Mouse (Mus musculus) erythroblast, embryonic 14.5 days (primary cell): ENCODE data around the gene Hs6st1.

Experiments used
- GATA1 ChIP-seq: IDR thresholded peaks from 2 replicates; pipeline ENCODE4 v1.6.1; 2012; ENCODE audit warnings: low read length, inconsistent platforms, mixed read lengths
- TAL1 ChIP-seq: IDR thresholded peaks from 3 replicates; pipeline ENCODE4 v1.6.1; 2012; ENCODE audit warnings: low read length, inconsistent platforms, mixed read lengths

- TF ChIP-seq TAL1, result no peak
- no peak for TF ChIP-seq GATA1
Observed at GRCm38 (mm10) chr1:36075652-36076051, 7.5 kb downstream of the Hs6st1 start.
